Mouse (Mus musculus): ENCODE measurements around the gene Crim1. TPM values are rescaled to one million over a fixed set of nuclear protein-coding genes. Genes with fewer than 3 reads are reported as not detected.

Gene Crim1
- polyA plus RNA-seq, 1 experiment, result 55.2 TPM

GRCm38 (mm10) chr17:78354871-78355270 is 154.8 kb downstream of the Crim1 start:
- H3K4me1 ChIP-seq (ENCODE audit: control insufficient read depth, insufficient read depth, low read length), result no peaks in the 10 kb centered on the region
- no peak overlapping the region for H3K27ac ChIP-seq (ENCODE audit: insufficient read depth, low read length)
- no peak overlapping the region for H3K4me3 ChIP-seq (ENCODE audit: insufficient read depth, low read length)
- TF ChIP-seq CTCF (IDR thresholded peaks at IDR 0.05; ENCODE audit: borderline replicate concordance, insufficient read depth, low read length) (no peak), POLR2A (IDR thresholded peaks at IDR 0.05; ENCODE audit: low read depth, low read length) (no peak)

GRCm38 (mm10) chr17:78355611-78356010 is 155.6 kb downstream of the Crim1 start:
- H3K27ac ChIP-seq (ENCODE audit: insufficient read depth, low read length), result no peak overlapping the region
- no peak overlapping the region for H3K4me3 ChIP-seq (ENCODE audit: insufficient read depth, low read length)
- no peaks in the 10 kb centered on the region for H3K4me1 ChIP-seq (ENCODE audit: control insufficient read depth, insufficient read depth, low read length)
- TF ChIP-seq CTCF (IDR thresholded peaks at IDR 0.05; ENCODE audit: borderline replicate concordance, insufficient read depth, low read length) (no peak), POLR2A (IDR thresholded peaks at IDR 0.05; ENCODE audit: low read depth, low read length) (no peak)

GRCm38 (mm10) chr17:78357753-78358152 is 157.7 kb downstream of the Crim1 start:
- Histone ChIP-seq H3K4me1 (ENCODE audit: control insufficient read depth, insufficient read depth, low read length) (no peaks in the 10 kb centered on the region), H3K4me3 (ENCODE audit: insufficient read depth, low read length) (no peak overlapping the region), H3K27ac (ENCODE audit: insufficient read depth, low read length) (no peak overlapping the region)
- no peak for TF ChIP-seq CTCF (IDR thresholded peaks at IDR 0.05; ENCODE audit: borderline replicate concordance, insufficient read depth, low read length)
- no peak for TF ChIP-seq POLR2A (IDR thresholded peaks at IDR 0.05; ENCODE audit: low read depth, low read length)

GRCm38 (mm10) chr17:78358251-78358726 is 158.2 kb downstream of the Crim1 start:
- TF ChIP-seq CTCF (IDR thresholded peaks at IDR 0.05; ENCODE audit: borderline replicate concordance, insufficient read depth, low read length), result no peak
- no peak for TF ChIP-seq POLR2A (IDR thresholded peaks at IDR 0.05; ENCODE audit: low read depth, low read length)
- Histone ChIP-seq H3K4me3 (ENCODE audit: insufficient read depth, low read length) (no peak overlapping the region), H3K27ac (ENCODE audit: insufficient read depth, low read length) (no peak overlapping the region), H3K4me1 (ENCODE audit: control insufficient read depth, insufficient read depth, low read length) (no peaks in the 10 kb centered on the region)

GRCm38 (mm10) chr17:78361939-78362728 is 162.1 kb downstream of the Crim1 start:
- no peak for TF ChIP-seq CTCF (IDR thresholded peaks at IDR 0.05; ENCODE audit: borderline replicate concordance, insufficient read depth, low read length)
- TF ChIP-seq POLR2A (IDR thresholded peaks at IDR 0.05; ENCODE audit: low read depth, low read length), result no peak
- Histone ChIP-seq H3K27ac (ENCODE audit: insufficient read depth, low read length) (no peak overlapping the region), H3K4me1 (ENCODE audit: control insufficient read depth, insufficient read depth, low read length) (no peaks in the 10 kb centered on the region; the same call in 1 of the 2 replicates), H3K4me3 (ENCODE audit: insufficient read depth, low read length) (no peak overlapping the region)

- H3K27ac ChIP-seq (ENCODE audit: insufficient read depth, low read length), result no peak overlapping the region
- H3K4me1 ChIP-seq (ENCODE audit: control insufficient read depth, insufficient read depth, low read length), result no peaks in the 10 kb centered on the region; the same call in 1 of the 2 replicates
- TF ChIP-seq POLR2A (IDR thresholded peaks at IDR 0.05; ENCODE audit: low read depth, low read length) (no peak), CTCF (IDR thresholded peaks at IDR 0.05; ENCODE audit: borderline replicate concordance, insufficient read depth, low read length) (no peak)
- H3K4me3 ChIP-seq (ENCODE audit: insufficient read depth, low read length), result no peak overlapping the region
Measured at GRCm38 (mm10) chr17:78364555-78365302, 164.7 kb downstream of the Crim1 start.

GRCm38 (mm10) chr17:78366070-78366469 is 166.0 kb downstream of the Crim1 start:
- H3K27ac ChIP-seq (ENCODE audit: insufficient read depth, low read length), result no peak overlapping the region
- TF ChIP-seq POLR2A (IDR thresholded peaks at IDR 0.05; ENCODE audit: low read depth, low read length) (no peak), CTCF (IDR thresholded peaks at IDR 0.05; ENCODE audit: borderline replicate concordance, insufficient read depth, low read length) (no peak)
- no peaks in the 10 kb centered on the region; the same call in 1 of the 2 replicates for H3K4me1 ChIP-seq (ENCODE audit: control insufficient read depth, insufficient read depth, low read length)
- no peak overlapping the region for H3K4me3 ChIP-seq (ENCODE audit: insufficient read depth, low read length)

- Histone ChIP-seq H3K27ac (ENCODE audit: insufficient read depth, low read length) (no peak overlapping the region), H3K4me1 (ENCODE audit: control insufficient read depth, insufficient read depth, low read length) (no peaks in the 10 kb centered on the region; the same call in 1 of the 2 replicates), H3K4me3 (ENCODE audit: insufficient read depth, low read length) (no peak overlapping the region)
- no peak for TF ChIP-seq CTCF (IDR thresholded peaks at IDR 0.05; ENCODE audit: borderline replicate concordance, insufficient read depth, low read length)
- no peak for TF ChIP-seq POLR2A (IDR thresholded peaks at IDR 0.05; ENCODE audit: low read depth, low read length)
Measured at GRCm38 (mm10) chr17:78368481-78368880, 168.4 kb downstream of the Crim1 start.

- Histone ChIP-seq H3K27ac (ENCODE audit: insufficient read depth, low read length) (no peak overlapping the region), H3K4me1 (ENCODE audit: control insufficient read depth, insufficient read depth, low read length) (no peaks in the 10 kb centered on the region), H3K4me3 (ENCODE audit: insufficient read depth, low read length) (no peak overlapping the region)
- no peak for TF ChIP-seq CTCF (IDR thresholded peaks at IDR 0.05; ENCODE audit: borderline replicate concordance, insufficient read depth, low read length)
- no peak for TF ChIP-seq POLR2A (IDR thresholded peaks at IDR 0.05; ENCODE audit: low read depth, low read length)
Measured at GRCm38 (mm10) chr17:78370445-78370844, 170.4 kb downstream of the Crim1 start.

- H3K4me3 ChIP-seq (ENCODE audit: insufficient read depth, low read length), result no peak overlapping the region
- no peak for TF ChIP-seq CTCF (IDR thresholded peaks at IDR 0.05; ENCODE audit: borderline replicate concordance, insufficient read depth, low read length)
- no peak for TF ChIP-seq POLR2A (IDR thresholded peaks at IDR 0.05; ENCODE audit: low read depth, low read length)
- no peak overlapping the region for H3K27ac ChIP-seq (ENCODE audit: insufficient read depth, low read length)
- no peaks in the 10 kb centered on the region for H3K4me1 ChIP-seq (ENCODE audit: control insufficient read depth, insufficient read depth, low read length)
Measured at GRCm38 (mm10) chr17:78373174-78373573, 173.1 kb downstream of the Crim1 start.

Measured in embryonic fibroblast, embryonic 13.5 days (primary cell).